Mouse (Mus musculus) layer of hippocampus, adult 8-10 months (tissue): Measurements from ENCODE around the gene Slc25a14. TPM values are rescaled to one million over a fixed set of nuclear protein-coding genes. Genes with fewer than 3 reads are reported as not detected.

Experiments used
- microRNA-seq, 2 experiments: library from miRNA; unstranded; fragments of <30 nt; microRNA quantifications; one replicate each; pipeline ENCODE4 v1.2.0; 2022
- total RNA-seq, 4 experiments: library from RNA; stranded (reverse); gene quantifications; 2 replicates each; pipeline ENCODE4 v1.2.4; 2022

Slc25a14 gene
- total RNA-seq, 4 experiments from 2014 or later: 47.6 to 60.8 (median 57.0) TPM

Small RNAs within 50 kb of the gene (microRNA-seq; reads per million reads assigned to microRNA genes)
- 0 reads per million in 2 experiments for gene Gm27828

Other genes starting within 250 kb of the Slc25a14 start
- 1 to 10 TPM; 1.0 to 3.1 (median 1.9) TPM for gene Elf4, start 160.3 kb upstream of the Slc25a14 start, total RNA-seq
- 10 to 100 TPM; 24.5 to 30.3 (median 26.9) TPM for gene Aifm1, start 109.8 kb upstream of the Slc25a14 start, total RNA-seq
- gene Rab33a, start 104.1 kb upstream of the Slc25a14 start, total RNA-seq: 10 to 100 TPM; 17.3 to 24.4 (median 20.3) TPM
- gene Zfp280c, start 28.9 kb upstream of the Slc25a14 start, total RNA-seq: 10 to 100 TPM; 21.8 to 25.2 (median 23.3) TPM
- gene Gpr119, start 51.1 kb downstream of the Slc25a14 start, total RNA-seq: not detected
- 1 to 10 TPM; 4.3 to 6.2 (median 4.7) TPM for gene Rbmx2, start 71.6 kb downstream of the Slc25a14 start, total RNA-seq